ENCODE assay signal across 14 mouse cellular contexts in genomic region chr1:34535043-34535698, GRCm38 (mm10). TPM values are rescaled to one million over a fixed set of nuclear protein-coding genes. Genes with fewer than 3 reads are reported as not detected.
DNase-seq lines count a peak whose midpoint lies in the region; ATAC-seq lines count a peak whose summit lies in the region.
"Not testable (repeated sequence)": the region's sequence is repeated elsewhere in the genome, so short reads cannot be mapped to it uniquely, and the experiment has no call there.
"Had no signal": no experiment of that assay in that cellular context is flagged by ENCODE, and none has a peak within 500 bp of the region (broad histone marks: within the 10 kb centered on the region; RNA-seq: fewer than 3 reads in every experiment).

TSS of gene Cfc1 (plus strand) at chr1:34535648.

- not testable (repeated sequence) for H3K9me3 ChIP-seq in forebrain, embryonic 10.5 days; heart, embryonic 10.5 days; hindbrain, embryonic 10.5 days; intestine, embryonic 16.5 days (ENCODE audit: control insufficient read depth, low read length); limb, embryonic 13.5 days; neural tube, embryonic 12.5 days

- H3K4me1 ChIP-seq in forebrain, embryonic 10.5 days = peaks cover 13% of the 10 kb centered on the region
- peaks cover 23% of the 10 kb centered on the region for H3K4me1 ChIP-seq in heart, embryonic 10.5 days
- H3K4me1 ChIP-seq in hindbrain, embryonic 10.5 days (replicated peaks) = peaks cover 10% of the 10 kb centered on the region
- H3K4me1 ChIP-seq in intestine, embryonic 16.5 days (ENCODE audit: control insufficient read depth, insufficient read depth, low read length); neural tube, embryonic 12.5 days: not testable (repeated sequence)
- peaks cover 13% of the 10 kb centered on the region for H3K4me1 ChIP-seq in limb, embryonic 13.5 days

- H3K4me2 ChIP-seq in intestine, embryonic 16.5 days (ENCODE audit: low read depth, low read length) = peak within 1 kb of the TSS; percentile 44
- peak within 1 kb of the TSS; percentile 57 for H3K4me2 ChIP-seq in limb, embryonic 13.5 days (replicated peaks)
- H3K4me2 ChIP-seq in neural tube, embryonic 12.5 days (replicated peaks) = peak within 1 kb of the TSS; percentile 39

- H3K36me3 ChIP-seq in forebrain, embryonic 10.5 days (replicated peaks); heart, embryonic 10.5 days; hindbrain, embryonic 10.5 days; intestine, embryonic 16.5 days (ENCODE audit: control insufficient read depth, insufficient read depth, low read length); limb, embryonic 13.5 days; neural tube, embryonic 12.5 days: not testable (repeated sequence)

- peak within 1 kb of the TSS; percentile 34; the same call in 1 of the 2 replicates for H3K4me3 ChIP-seq in forebrain, embryonic 10.5 days
- peak within 1 kb of the TSS; percentile 52 for H3K4me3 ChIP-seq in heart, embryonic 10.5 days
- 0 out of 2 replicates have a peak within 1 kb of the TSS, but pooled peaks have one; percentile 13 for H3K4me3 ChIP-seq in hindbrain, embryonic 10.5 days
- not testable (repeated sequence) for H3K4me3 ChIP-seq in intestine, embryonic 16.5 days (ENCODE audit: low read length); neural tube, embryonic 12.5 days
- H3K4me3 ChIP-seq in limb, embryonic 13.5 days = peak within 1 kb of the TSS; percentile 28

- H3K27ac ChIP-seq in forebrain, embryonic 10.5 days; heart, embryonic 10.5 days; hindbrain, embryonic 10.5 days; intestine, embryonic 16.5 days (ENCODE audit: low read length); limb, embryonic 13.5 days; neural tube, embryonic 12.5 days: not testable (repeated sequence)

- H3K9ac ChIP-seq in intestine, embryonic 16.5 days (ENCODE audit: low read depth, low read length); limb, embryonic 13.5 days; neural tube, embryonic 12.5 days: not testable (repeated sequence)

- ATAC-seq in intestine, embryonic 16.5 days; limb, embryonic 13.5 days (ENCODE audit: low FRiP score, low read depth); neural tube, embryonic 12.5 days (ENCODE audit: low FRiP score, low read depth): not testable (repeated sequence)
- peak; percentile 32; the same call in 1 of the 2 replicates for ATAC-seq in megakaryocyte-erythroid progenitor cell, adult 5-6 weeks (replicated peaks; ENCODE audit: low FRiP score, low TSS enrichment, poor library complexity, severe bottlenecking)

- peaks cover 45% of the 10 kb centered on the region for H3K27me3 ChIP-seq in forebrain, embryonic 10.5 days (ENCODE audit: poor library complexity, severe bottlenecking)
- peaks cover 31% of the 10 kb centered on the region for H3K27me3 ChIP-seq in heart, embryonic 10.5 days (ENCODE audit: insufficient read depth, poor library complexity, severe bottlenecking)
- peaks cover 46% of the 10 kb centered on the region for H3K27me3 ChIP-seq in hindbrain, embryonic 10.5 days (ENCODE audit: insufficient read depth, poor library complexity, severe bottlenecking)
- H3K27me3 ChIP-seq in intestine, embryonic 16.5 days (replicated peaks; ENCODE audit: control insufficient read depth, insufficient read depth, low read length) = peaks cover 16% of the 10 kb centered on the region
- peaks cover 47% of the 10 kb centered on the region for H3K27me3 ChIP-seq in limb, embryonic 13.5 days
- peaks cover 32% of the 10 kb centered on the region for H3K27me3 ChIP-seq in neural tube, embryonic 12.5 days (replicated peaks)

- DNase-seq in forebrain, embryonic 10.5 days (ENCODE audit: extremely low spot score, low spot score); heart, embryonic 10.5 days (ENCODE audit: low spot score); hindbrain, embryonic 10.5 days (ENCODE audit: low spot score): not testable (repeated sequence)

- WGBS in forebrain, embryonic 10.5 days = 40% methylated on average over 7 of the region's 7 CpGs
- 12% methylated on average over 7 of the region's 7 CpGs for WGBS in heart, embryonic 10.5 days
- 23% methylated on average over 7 of the region's 7 CpGs for WGBS in hindbrain, embryonic 10.5 days
- whole genome bisulfite sequencing in intestine, embryonic 16.5 days = 30% methylated on average over 7 of the region's 7 CpGs
- WGBS in limb, embryonic 13.5 days = 16% methylated on average over 7 of the region's 7 CpGs
- 38% methylated on average over 7 of the region's 7 CpGs for WGBS in neural tube, embryonic 12.5 days

RNA-seq across cellular contexts. Expression of gene Cfc1, which starts in this region (rescaled TPM):
- not detected in 2 replicates for polyA plus RNA-seq in forebrain, embryonic 10.5 days (2016; fragmentation: Nextera tagmentation; extraction: Ambion mirVana)
- 1.5 and 2.0 TPM in 2 replicates for polyA plus RNA-seq in heart, embryonic 10.5 days (2016; fragmentation: Nextera tagmentation; extraction: Ambion mirVana)
- polyA plus RNA-seq in hindbrain, embryonic 10.5 days (2016; fragmentation: Nextera tagmentation; extraction: Ambion mirVana) = not detected in 2 replicates
- polyA plus RNA-seq in intestine, embryonic 16.5 days (2015; fragmentation: Nextera tagmentation; extraction: Ambion mirVana) = not detected in 2 replicates
- 0.19 and 0.24 TPM in 2 replicates for polyA plus RNA-seq in limb, embryonic 13.5 days (2015; fragmentation: Nextera tagmentation; extraction: Ambion mirVana)
- not detected in 2 replicates for total RNA-seq in megakaryocyte-erythroid progenitor cell, adult 5-6 weeks (2014; fragmentation: Nextera tagmentation)
- not detected in 2 replicates for total RNA-seq in megakaryocyte-erythroid progenitor cell, adult 5-6 weeks (2017)
- polyA plus RNA-seq in neural tube, embryonic 12.5 days (2016; fragmentation: Nextera tagmentation; extraction: Ambion mirVana) = not detected in 2 replicates
- total RNA-seq: adrenal gland, postnatal 14 days; gastrocnemius, postnatal 25 days; heart, postnatal 10 days; layer of hippocampus, postnatal 25 days; left cerebral cortex, postnatal 25 days had no signal
- polyA plus RNA-seq: cortical plate, adult 2 months; liver, embryonic 15.5 days had no signal

Comparison
In these comparisons a context has a peak if more than half of its experiments do, and no peak if none do; other contexts are left out.
1. Peak in ATAC-seq in megakaryocyte-erythroid progenitor cell, adult 5-6 weeks; RNA of the gene not detected or under 1 TPM.